Comparison of ENCODE assay signal across 29 mouse cellular contexts in genomic region chr12:118649323-118649973, GRCm38 (mm10).
DNase-seq lines count a peak whose midpoint lies in the region; ATAC-seq and TF ChIP-seq lines count a peak whose summit lies in the region.
"Had no signal": no experiment of that assay in that cellular context is flagged by ENCODE, and none has a peak within 500 bp of the region (broad histone marks: within the 10 kb centered on the region; RNA-seq: fewer than 3 reads in every experiment).

No protein-coding gene starts in this region.

- in situ Hi-C loops in CH12.LX (cut with MboI; ENCODE audit: low pct_ligation_motif_present, low pct_unique_long_range_greater_than_20kb, low sequenced_read_pairs), result no loop called here

- no peak for TF ChIP-seq CTCF in CH12.LX (conservative IDR thresholded peaks at IDR 0.05 in 1 of 2, IDR thresholded peaks at IDR 0.05 in 1 of 2; ENCODE audit: low read depth in 2 of 2, low read length in 2 of 2)

- dilution Hi-C loops in CH12.LX (cut with MboI; ENCODE audit: extremely low pct_ligation_motif_present, extremely low pct_unique_long_range_greater_than_20kb, low sequenced_read_pairs), result no loop called here

- TF ChIP-seq EP300 in CH12.LX (IDR thresholded peaks at IDR 0.05; ENCODE audit: low read length), result no peak

- TF ChIP-seq RAD21 in CH12.LX (IDR thresholded peaks at IDR 0.05; ENCODE audit: low read depth, low read length), result no peak

- peaks cover 76% of the 10 kb centered on the region for H3K27me3 ChIP-seq in hindbrain, embryonic 10.5 days (ENCODE audit: insufficient read depth, poor library complexity, severe bottlenecking)
- peaks cover 90% of the 10 kb centered on the region for H3K27me3 ChIP-seq in hindbrain, embryonic 14.5 days (ENCODE audit: control insufficient read depth, insufficient read depth, low read length)
- no peaks in the 10 kb centered on the region for H3K27me3 ChIP-seq in CH12.LX (replicated peaks)
- 0 out of 2 replicates have a peak, but pooled peaks cover 7% of the 10 kb centered on the region for H3K27me3 ChIP-seq in forebrain, embryonic 16.5 days (replicated peaks; ENCODE audit: control insufficient read depth, insufficient read depth, low read length)
- H3K27me3 ChIP-seq in megakaryocyte, embryonic 14.5 days (replicated peaks), result no peaks in the 10 kb centered on the region
- H3K27me3 ChIP-seq in kidney, embryonic 14.5 days (ENCODE audit: control insufficient read depth, insufficient read depth, low read length), result no peaks in the 10 kb centered on the region
- H3K27me3 ChIP-seq: embryonic facial prominence, embryonic 13.5 days; heart, embryonic 13.5 days; limb, embryonic 12.5 days had no signal

- 80% methylated on average over 3 of the region's 3 CpGs for WGBS in hindbrain, embryonic 10.5 days
- WGBS in hindbrain, embryonic 14.5 days, result 72% methylated on average over 3 of the region's 3 CpGs
- WGBS in forebrain, embryonic 16.5 days, result 8% methylated on average over 3 of the region's 3 CpGs
- WGBS in kidney, embryonic 14.5 days, result 77% methylated on average over 3 of the region's 3 CpGs

- peaks cover 53% of the 10 kb centered on the region for H3K4me1 ChIP-seq in hindbrain, embryonic 10.5 days (replicated peaks)
- no peaks in the 10 kb centered on the region for H3K4me1 ChIP-seq in hindbrain, embryonic 14.5 days (replicated peaks; ENCODE audit: control insufficient read depth, insufficient read depth, low read length)
- H3K4me1 ChIP-seq in CH12.LX (ENCODE audit: control insufficient read depth in 1 of 2, insufficient read depth in 2 of 2), result peaks cover 0 to 19% of the 10 kb centered on the region in 2 experiments; a peak in 2 of 4 replicates
- H3K4me1 ChIP-seq in forebrain, embryonic 16.5 days (replicated peaks; ENCODE audit: control insufficient read depth, insufficient read depth, low read length), result peaks cover 16% of the 10 kb centered on the region
- H3K4me1 ChIP-seq in megakaryocyte, embryonic 14.5 days, result peaks cover 50% of the 10 kb centered on the region
- no peaks in the 10 kb centered on the region for H3K4me1 ChIP-seq in kidney, embryonic 14.5 days (ENCODE audit: control insufficient read depth, insufficient read depth, low read length)
- H3K4me1 ChIP-seq: embryonic facial prominence, embryonic 13.5 days had no signal

- no peak overlapping the region for H3K4me3 ChIP-seq in hindbrain, embryonic 10.5 days
- H3K4me3 ChIP-seq in hindbrain, embryonic 14.5 days (replicated peaks; ENCODE audit: low read length), result no peak overlapping the region
- no peak overlapping the region for H3K4me3 ChIP-seq in CH12.LX (replicated peaks in 1 of 3; ENCODE audit: low read depth in 2 of 3, low read length in 2 of 3, poor library complexity in 1 of 3)
- no peak overlapping the region for H3K4me3 ChIP-seq in forebrain, embryonic 16.5 days (replicated peaks; ENCODE audit: low read length)
- peak overlapping the region; percentile 35 for H3K4me3 ChIP-seq in megakaryocyte, embryonic 14.5 days (replicated peaks)
- no peak overlapping the region for H3K4me3 ChIP-seq in kidney, embryonic 14.5 days (ENCODE audit: low read length)
- H3K4me3 ChIP-seq: embryonic facial prominence, embryonic 13.5 days; erythroblast, embryonic 14.5 days; heart, adult 2 months; heart, embryonic 13.5 days; hindbrain, embryonic 13.5 days; limb, embryonic 12.5 days; midbrain, embryonic 15.5 days; neural tube, embryonic 13.5 days had no signal

- TF ChIP-seq POLR2A in CH12.LX (IDR thresholded peaks at IDR 0.05; ENCODE audit: low read depth, low read length), result no peak

- H3K36me3 ChIP-seq in hindbrain, embryonic 10.5 days, result no peaks in the 10 kb centered on the region
- H3K36me3 ChIP-seq in hindbrain, embryonic 14.5 days (replicated peaks; ENCODE audit: control insufficient read depth, insufficient read depth), result no peaks in the 10 kb centered on the region
- no peaks in the 10 kb centered on the region for H3K36me3 ChIP-seq in CH12.LX (replicated peaks in 1 of 2; ENCODE audit: control insufficient read depth in 1 of 2, insufficient read depth in 1 of 2, low read length in 1 of 2)
- H3K36me3 ChIP-seq in forebrain, embryonic 16.5 days (ENCODE audit: control insufficient read depth, insufficient read depth), result no peaks in the 10 kb centered on the region
- H3K36me3 ChIP-seq in megakaryocyte, embryonic 14.5 days (replicated peaks; ENCODE audit: low read length), result no peaks in the 10 kb centered on the region
- no peaks in the 10 kb centered on the region for H3K36me3 ChIP-seq in kidney, embryonic 14.5 days (ENCODE audit: control insufficient read depth, insufficient read depth, low read length)
- H3K36me3 ChIP-seq: embryonic facial prominence, embryonic 13.5 days; heart, embryonic 13.5 days; hindbrain, embryonic 13.5 days; limb, embryonic 12.5 days; midbrain, embryonic 15.5 days; neural tube, embryonic 13.5 days had no signal

- ATAC-seq in hindbrain, embryonic 14.5 days (ENCODE audit: low FRiP score), result no peak
- ATAC-seq in forebrain, embryonic 16.5 days, result peak; percentile 76
- no peak for ATAC-seq in kidney, embryonic 14.5 days (ENCODE audit: low FRiP score, low TSS enrichment)
- ATAC-seq: inflammation-experienced regulatory T-cells, adult 6 months; liver, postnatal 0 days; lung, postnatal 0 days; midbrain, embryonic 15.5 days had no signal

- intact Hi-C loops in gastrocnemius, postnatal 36 days (cut with DNase I), result no loop called here

- peak overlapping the region; percentile 77; the same call in 1 of the 2 replicates for H3K27ac ChIP-seq in hindbrain, embryonic 10.5 days
- no peak overlapping the region for H3K27ac ChIP-seq in hindbrain, embryonic 14.5 days
- H3K27ac ChIP-seq in CH12.LX (ENCODE audit: insufficient read depth, low read depth), result no peak overlapping the region
- H3K27ac ChIP-seq in forebrain, embryonic 16.5 days (ENCODE audit: low read length), result no peak overlapping the region
- no peak overlapping the region for H3K27ac ChIP-seq in kidney, embryonic 14.5 days (ENCODE audit: low read depth, low read length)
- H3K27ac ChIP-seq: embryonic facial prominence, embryonic 13.5 days; heart, adult 2 months; heart, embryonic 13.5 days; hindbrain, embryonic 13.5 days; kidney, postnatal 0 days; limb, embryonic 12.5 days; midbrain, embryonic 15.5 days; neural tube, embryonic 13.5 days had no signal

- DNase-seq in hindbrain, embryonic 10.5 days (ENCODE audit: low spot score), result no peak
- DNase-seq in hindbrain, embryonic 14.5 days (ENCODE audit: low spot score), result no peak
- DNase-seq in CH12.LX (ENCODE audit: extremely low read depth), result peak; percentile 12
- DNase-seq in right cerebral cortex, postnatal 25 days, result no peak
- DNase-seq in gastrocnemius, postnatal 36 days, result no peak
- DNase-seq: adrenal gland, postnatal 25 days; cerebellum, adult 11 months; cerebellum, postnatal 10 days; gastrocnemius, postnatal 10 days; heart, adult 2 months; heart, postnatal 14 days; kidney, adult 18-20 months; layer of hippocampus, adult 9-11 months; liver, postnatal 0 days; right cerebral cortex, adult 18-20 months had no signal

- H3K9me3 ChIP-seq in hindbrain, embryonic 10.5 days, result peaks cover 5% of the 10 kb centered on the region; the same call in 1 of the 2 replicates
- no peaks in the 10 kb centered on the region for H3K9me3 ChIP-seq in hindbrain, embryonic 14.5 days (ENCODE audit: control insufficient read depth, low read length)
- no peaks in the 10 kb centered on the region for H3K9me3 ChIP-seq in CH12.LX (replicated peaks; ENCODE audit: low read length)
- no peaks in the 10 kb centered on the region for H3K9me3 ChIP-seq in forebrain, embryonic 16.5 days (ENCODE audit: control insufficient read depth, low read length)
- H3K9me3 ChIP-seq in megakaryocyte, embryonic 14.5 days, result no peaks in the 10 kb centered on the region
- no peaks in the 10 kb centered on the region for H3K9me3 ChIP-seq in kidney, embryonic 14.5 days (ENCODE audit: control insufficient read depth, low read length)
- H3K9me3 ChIP-seq: embryonic facial prominence, embryonic 13.5 days; heart, embryonic 13.5 days; hindbrain, embryonic 13.5 days; limb, embryonic 12.5 days; midbrain, embryonic 15.5 days; neural tube, embryonic 13.5 days had no signal

- H3K9ac ChIP-seq in hindbrain, embryonic 14.5 days, result no peak overlapping the region
- H3K9ac ChIP-seq in CH12.LX (ENCODE audit: insufficient read depth, low read depth), result no peak overlapping the region
- H3K9ac ChIP-seq in forebrain, embryonic 16.5 days (replicated peaks; ENCODE audit: low read depth, low read length), result no peak overlapping the region
- H3K9ac ChIP-seq in kidney, embryonic 14.5 days (ENCODE audit: low read depth, low read length), result no peak overlapping the region
- H3K9ac ChIP-seq: embryonic facial prominence, embryonic 13.5 days; heart, embryonic 13.5 days; hindbrain, embryonic 13.5 days; limb, embryonic 12.5 days; liver, postnatal 0 days; midbrain, embryonic 15.5 days; neural tube, embryonic 13.5 days had no signal

- no peak overlapping the region for H3K4me2 ChIP-seq in hindbrain, embryonic 14.5 days (replicated peaks)
- H3K4me2 ChIP-seq in CH12.LX (ENCODE audit: insufficient read depth, low read depth, poor library complexity, severe bottlenecking), result no peak overlapping the region
- H3K4me2 ChIP-seq in forebrain, embryonic 16.5 days (ENCODE audit: low read length), result no peak overlapping the region
- no peak overlapping the region for H3K4me2 ChIP-seq in kidney, embryonic 14.5 days (replicated peaks; ENCODE audit: low read depth, low read length)
- H3K4me2 ChIP-seq: embryonic facial prominence, embryonic 13.5 days; heart, embryonic 13.5 days; hindbrain, embryonic 13.5 days; limb, embryonic 12.5 days; liver, embryonic 11.5 days; midbrain, embryonic 15.5 days; neural tube, embryonic 13.5 days had no signal

- no peaks in the 10 kb centered on the region for H3K79me2 ChIP-seq in CH12.LX (replicated peaks; ENCODE audit: control insufficient read depth, extremely low read depth, insufficient read depth, poor library complexity, severe bottlenecking)

TF ChIP-seq in CH12.LX, 34 proteins besides CTCF, POLR2A, EP300 and RAD21 (continues in another document):
- TF ChIP-seq CHD2 (IDR thresholded peaks at IDR 0.05; ENCODE audit: low read length) (no peak), POLR2AphosphoS2 (IDR thresholded peaks at IDR 0.05; ENCODE audit: low read depth, low read length) (no peak), SIN3A (IDR thresholded peaks at IDR 0.05; ENCODE audit: low read length) (no peak), IRF4 (IDR thresholded peaks at IDR 0.05; ENCODE audit: low read depth, low read length) (no peak), NRF1 (IDR thresholded peaks at IDR 0.05; ENCODE audit: low read depth, low read length) (no peak), GABPA (IDR thresholded peaks at IDR 0.05; ENCODE audit: insufficient replicate concordance, low read depth, low read length) (no peak), SMC3 (IDR thresholded peaks at IDR 0.05; ENCODE audit: low read depth, low read length) (no peak), E2F4 (IDR thresholded peaks at IDR 0.05; ENCODE audit: insufficient replicate concordance, low read depth, low read length) (no peak), MAFK (IDR thresholded peaks at IDR 0.05; ENCODE audit: insufficient replicate concordance, low read length) (no peak), ZC3H11A (IDR thresholded peaks at IDR 0.05; ENCODE audit: low read depth, low read length) (no peak), TCF12 (IDR thresholded peaks at IDR 0.05; ENCODE audit: low read depth, low read length) (no peak), KAT2A (IDR thresholded peaks at IDR 0.05; ENCODE audit: insufficient replicate concordance, low read length) (no peak)
